Mouse (Mus musculus): Measurements from ENCODE around the gene Mgll. TPM values are rescaled to one million over a fixed set of nuclear protein-coding genes. Genes with fewer than 3 reads are reported as not detected.

The Mgll gene
- polyA plus RNA-seq, 1 experiment from 2014 or later = 38.6 TPM

GRCm38 (mm10) chr6:88874868-88875508, 150.8 kb downstream of the Mgll start, which contains the start of gene Podxl2:
Gene Podxl2 (minus strand): TSS chr6:88875044.
- ATAC-seq (replicated peaks; ENCODE audit: low FRiP score) = peak; percentile 72
- peaks cover 22% of the 10 kb centered on the region for H3K27me3 ChIP-seq
- H3K9ac ChIP-seq = peak within 1 kb of the TSS; percentile 79
- 7% methylated on average over 48 of the region's 63 CpGs for WGBS
- no peaks in the 10 kb centered on the region for H3K9me3 ChIP-seq (replicated peaks)
- no peaks in the 10 kb centered on the region for H3K36me3 ChIP-seq
- peaks cover 19% of the 10 kb centered on the region for H3K4me1 ChIP-seq
- peak within 1 kb of the TSS; percentile 73 for H3K4me3 ChIP-seq (replicated peaks)
- peak within 1 kb of the TSS; percentile 99 for H3K4me2 ChIP-seq
- H3K27ac ChIP-seq = no peak within 1 kb of the TSS

Other genes with a start within 250 kb of the Mgll start
- 239 and 245 TPM in 2 replicates for gene Sec61a1, start 205.5 kb upstream of the Mgll start, polyA plus RNA-seq (2015; fragmentation: Nextera tagmentation; extraction: Ambion mirVana)
- gene Kbtbd12, start 86.5 kb upstream of the Mgll start, polyA plus RNA-seq (2015; fragmentation: Nextera tagmentation; extraction: Ambion mirVana) = 0.34 and 0.45 TPM in 2 replicates
- gene Abtb1, start 117.6 kb downstream of the Mgll start, polyA plus RNA-seq (2015; fragmentation: Nextera tagmentation; extraction: Ambion mirVana) = 32.4 and 35.4 TPM in 2 replicates
- gene Podxl2, start 150.6 kb downstream of the Mgll start, polyA plus RNA-seq (2015; fragmentation: Nextera tagmentation; extraction: Ambion mirVana) = 43.2 and 55.0 TPM in 2 replicates
- gene Mcm2, start 174.4 kb downstream of the Mgll start, polyA plus RNA-seq (2015; fragmentation: Nextera tagmentation; extraction: Ambion mirVana) = 145 and 158 TPM in 2 replicates
- gene Tpra1, start 177.8 kb downstream of the Mgll start, polyA plus RNA-seq (2015; fragmentation: Nextera tagmentation; extraction: Ambion mirVana) = 68.3 and 75.1 TPM in 2 replicates